10 mouse cellular contexts compared by ENCODE assay signal in the genomic region with DNA sequence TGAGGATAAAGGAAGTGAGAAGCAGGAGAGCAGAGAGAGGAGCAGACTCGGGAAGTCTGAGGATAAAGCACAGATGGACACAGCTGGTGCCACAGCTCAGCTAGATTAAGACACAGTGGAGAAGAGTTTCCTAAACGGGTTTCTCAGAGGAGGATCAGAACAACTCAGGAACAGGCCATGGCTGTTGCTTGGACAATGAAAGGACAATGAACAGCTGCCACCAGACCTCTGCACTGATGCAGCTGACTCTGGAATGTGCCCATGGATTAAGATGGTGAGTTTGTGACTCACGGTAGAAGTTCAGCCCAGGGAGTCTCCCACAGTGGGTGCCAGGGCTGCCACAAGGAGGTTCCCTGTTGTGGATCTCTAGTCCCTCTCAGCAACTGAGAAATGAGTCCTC. TPM values are rescaled to one million over a fixed set of nuclear protein-coding genes. Genes with fewer than 3 reads are reported as not detected.
DNase-seq lines count a peak whose midpoint lies in the region; ATAC-seq and TF ChIP-seq lines count a peak whose summit lies in the region.
"Had no signal": no experiment of that assay in that cellular context is flagged by ENCODE, and none has a peak within 500 bp of the region (broad histone marks: within the 10 kb centered on the region; RNA-seq: fewer than 3 reads in every experiment).

No protein-coding gene starts in this region.

- 24% methylated on average over 3 of the region's 3 CpGs for WGBS in embryonic facial prominence, embryonic 15.5 days

- no peak overlapping the region for H3K27ac ChIP-seq in embryonic facial prominence, embryonic 15.5 days (replicated peaks)
- H3K27ac ChIP-seq in layer of hippocampus, adult 2 months: no peak overlapping the region
- H3K27ac ChIP-seq: hindbrain, embryonic 15.5 days; neural tube, embryonic 13.5 days had no signal

- peak; percentile 73 for ATAC-seq in embryonic facial prominence, embryonic 15.5 days (ENCODE audit: insufficient number of reproducible peaks, low FRiP score, low TSS enrichment, low read depth)

- no peak overlapping the region for H3K4me2 ChIP-seq in embryonic facial prominence, embryonic 15.5 days (replicated peaks)
- H3K4me2 ChIP-seq: hindbrain, embryonic 15.5 days; neural tube, embryonic 13.5 days had no signal

- DNase-seq in kidney, adult 9 months: peak; percentile 14
- DNase-seq in kidney, adult 11 months: no peak
- DNase-seq in heart, postnatal 4 days: peak; percentile 37
- peak; percentile 58 for DNase-seq in lung, postnatal 36 days
- no peak for DNase-seq in embryo, embryonic 10 days (ENCODE audit: low spot score)
- DNase-seq in layer of hippocampus, adult 2 months (ENCODE audit: low spot score in 2 of 2): no peak
- DNase-seq in frontal cortex, postnatal 10 days (ENCODE audit: low spot score in 2 of 2): no peak

- no peaks in the 10 kb centered on the region for H3K4me1 ChIP-seq in embryonic facial prominence, embryonic 15.5 days
- H3K4me1 ChIP-seq: hindbrain, embryonic 15.5 days; neural tube, embryonic 13.5 days had no signal

- no peaks in the 10 kb centered on the region for H3K9me3 ChIP-seq in embryonic facial prominence, embryonic 15.5 days (replicated peaks)
- H3K9me3 ChIP-seq: hindbrain, embryonic 15.5 days; neural tube, embryonic 13.5 days had no signal

- H3K27me3 ChIP-seq in embryonic facial prominence, embryonic 15.5 days: no peaks in the 10 kb centered on the region
- H3K27me3 ChIP-seq: hindbrain, embryonic 15.5 days; neural tube, embryonic 13.5 days had no signal

- no peak for TF ChIP-seq CTCF in layer of hippocampus, adult 2 months (conservative IDR thresholded peaks at IDR 0.05)

- H3K36me3 ChIP-seq in embryonic facial prominence, embryonic 15.5 days: peaks cover 4% of the 10 kb centered on the region; the same call in 1 of the 2 replicates

- no peak overlapping the region for H3K9ac ChIP-seq in embryonic facial prominence, embryonic 15.5 days
- H3K9ac ChIP-seq: hindbrain, embryonic 15.5 days; neural tube, embryonic 13.5 days had no signal

- H3K4me3 ChIP-seq in embryonic facial prominence, embryonic 15.5 days (replicated peaks): no peak overlapping the region
- H3K4me3 ChIP-seq in layer of hippocampus, adult 2 months: no peak overlapping the region
- H3K4me3 ChIP-seq: hindbrain, embryonic 15.5 days; neural tube, embryonic 13.5 days had no signal

RNA-seq across cellular contexts. Expression of gene Cenpo, which starts 51.1 kb away (rescaled TPM):
- 12.0 and 13.6 TPM in 2 replicates for polyA plus RNA-seq in embryonic facial prominence, embryonic 15.5 days (2015; fragmentation: Nextera tagmentation; extraction: Ambion mirVana)
- 10 to 100 TPM in 1 of 2 experiments, 1 to 10 TPM in 1; 9.9 to 11.3 TPM for total RNA-seq in heart, postnatal 4 days (2021)
- total RNA-seq in layer of hippocampus, adult 2 months (2021): 1 to 10 TPM; 4.2 to 4.3 TPM

RNA-seq across cellular contexts. Expression of gene Ptrhd1, which starts 51.4 kb away (rescaled TPM):
- polyA plus RNA-seq in embryonic facial prominence, embryonic 15.5 days (2015; fragmentation: Nextera tagmentation; extraction: Ambion mirVana): 4.7 and 5.2 TPM in 2 replicates
- 1 to 10 TPM; 5.5 to 5.6 TPM for total RNA-seq in heart, postnatal 4 days (2021)
- total RNA-seq in layer of hippocampus, adult 2 months (2021): 1 to 10 TPM; 8.0 to 8.2 TPM

Comparison
In these comparisons a context has a peak if more than half of its experiments do, and no peak if none do; other contexts are left out.
1. DNase-seq: peak in kidney, adult 9 months (single experiment), heart, postnatal 4 days (single experiment) and lung, postnatal 36 days (single experiment); none in kidney, adult 11 months (single experiment), embryo, embryonic 10 days (single experiment), layer of hippocampus, adult 2 months (0 of 2) and frontal cortex, postnatal 10 days (0 of 2).